Mouse (Mus musculus): ENCODE measurements around the gene Gmds.

Gmds gene

DNA sequence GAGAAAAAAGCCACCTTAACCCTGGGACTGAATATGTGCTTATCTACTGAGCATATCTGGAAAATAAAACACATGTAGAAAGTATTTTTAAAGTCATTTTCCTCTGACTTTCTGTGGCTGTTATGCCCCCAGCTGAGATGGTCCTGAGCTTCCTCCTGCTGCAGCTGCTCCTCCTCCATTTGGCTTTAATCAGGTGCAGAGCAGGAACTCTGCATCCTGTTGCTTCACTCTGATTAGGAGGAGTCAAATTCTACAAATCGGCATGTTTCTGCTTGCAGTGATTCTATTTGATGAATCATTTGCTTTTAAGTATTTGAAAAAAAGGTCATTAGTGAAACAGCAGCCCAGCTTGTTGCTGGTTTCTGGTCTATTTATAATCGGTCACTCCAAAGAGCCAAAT is 177.0 kb downstream of the Gmds start:
- no peak for DNase-seq (ENCODE audit: low spot score in 2 of 2)

- no peak for DNase-seq (ENCODE audit: low spot score in 2 of 2)
Measured at GRCm38 (mm10) chr13:32158240-32158639, 180.3 kb downstream of the Gmds start.

GRCm38 (mm10) chr13:32145916-32146315 is 192.6 kb downstream of the Gmds start:
- no peak for DNase-seq (ENCODE audit: low spot score in 2 of 2)

GRCm38 (mm10) chr13:32145179-32145578 is 193.4 kb downstream of the Gmds start:
- DNase-seq (ENCODE audit: low spot score in 2 of 2), result no peak

- DNase-seq (ENCODE audit: low spot score in 2 of 2), result no peak
Measured at GRCm38 (mm10) chr13:32143651-32144050, 194.9 kb downstream of the Gmds start.

- DNase-seq (ENCODE audit: low spot score in 2 of 2), result no peak
Measured at GRCm38 (mm10) chr13:32134663-32135273, 203.8 kb downstream of the Gmds start.

- no peak for DNase-seq (ENCODE audit: low spot score in 2 of 2)
Measured at GRCm38 (mm10) chr13:32129970-32130369, 208.6 kb downstream of the Gmds start.

- DNase-seq (ENCODE audit: low spot score in 2 of 2), result no peak
Measured at GRCm38 (mm10) chr13:32118386-32118785, 220.2 kb downstream of the Gmds start.

DNA sequence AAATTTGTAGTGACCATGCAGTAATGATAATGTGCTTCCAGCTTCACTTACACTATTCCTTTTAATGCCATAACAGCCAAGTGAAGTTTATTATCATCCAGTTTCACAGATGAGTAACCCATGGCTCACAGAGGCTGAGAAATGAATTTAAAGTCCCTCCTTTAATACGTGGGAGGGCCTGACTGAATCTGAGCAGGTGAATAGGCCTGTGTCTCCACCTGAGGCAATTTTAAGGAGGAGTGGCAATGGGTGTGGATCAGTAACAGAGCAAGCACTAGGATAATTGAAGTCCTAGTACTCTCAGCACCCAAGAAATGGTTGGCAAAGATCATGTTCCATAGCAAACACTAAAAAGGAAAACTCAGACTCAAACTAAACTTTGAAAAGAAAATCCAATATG is 223.1 kb downstream of the Gmds start:
- no peak for DNase-seq (ENCODE audit: low spot score in 2 of 2)

GRCm38 (mm10) chr13:32113875-32114274 is 224.7 kb downstream of the Gmds start:
- no peak for DNase-seq (ENCODE audit: low spot score in 2 of 2)

GRCm38 (mm10) chr13:32088303-32088977 is 250.1 kb downstream of the Gmds start:
- DNase-seq (ENCODE audit: low spot score in 2 of 2), result no peak

- DNase-seq (ENCODE audit: low spot score in 2 of 2), result no peak
Measured at GRCm38 (mm10) chr13:32080520-32081249, 257.9 kb downstream of the Gmds start.

GRCm38 (mm10) chr13:32073630-32074029 is 264.9 kb downstream of the Gmds start:
- no peak for DNase-seq (ENCODE audit: low spot score in 2 of 2)

DNA sequence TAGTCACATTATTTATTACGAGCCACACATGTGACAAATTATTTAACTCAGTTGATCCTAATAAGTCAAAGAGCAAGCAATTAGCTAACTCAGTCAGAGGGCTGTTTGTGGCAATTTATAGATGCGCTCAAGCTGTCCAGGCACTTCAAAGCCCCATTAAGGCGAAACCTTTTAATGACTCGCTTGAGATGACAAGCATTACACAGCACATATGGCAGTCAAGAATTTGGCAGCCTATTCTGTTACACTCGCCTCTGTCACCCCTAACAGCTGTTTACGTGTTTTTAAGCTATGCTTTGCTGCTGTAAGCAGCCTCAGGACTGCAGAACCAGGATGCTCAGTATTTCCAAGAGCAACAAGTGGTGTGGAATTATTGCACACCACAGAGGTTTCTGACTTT is 283.2 kb downstream of the Gmds start:
- no peak for DNase-seq (ENCODE audit: low spot score in 2 of 2)

- DNase-seq (ENCODE audit: low spot score in 2 of 2), result no peak
Measured at GRCm38 (mm10) chr13:32053587-32053986, 285.0 kb downstream of the Gmds start.

- DNase-seq (ENCODE audit: low spot score in 2 of 2), result no peak
Measured at GRCm38 (mm10) chr13:32047980-32048959, 290.3 kb downstream of the Gmds start.

DNA sequence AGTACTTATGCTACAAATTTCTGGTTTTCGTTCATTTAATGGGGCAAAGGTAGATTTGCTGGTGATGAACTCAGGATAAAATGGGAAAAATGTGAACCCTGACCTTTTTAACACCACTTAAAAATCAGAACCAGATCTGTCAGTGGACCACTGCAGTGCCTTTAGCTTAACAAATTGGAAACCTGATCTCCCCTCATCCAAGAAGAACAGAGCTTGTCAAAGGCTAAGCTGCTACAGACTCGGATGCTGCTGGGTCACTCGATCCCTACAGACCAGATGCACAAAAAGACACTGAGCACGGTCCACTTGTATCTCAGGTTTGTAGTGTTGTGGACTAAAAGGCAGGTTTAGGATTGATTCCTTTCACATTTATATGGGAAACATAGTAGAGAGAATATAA is 291.6 kb downstream of the Gmds start:
- DNase-seq (ENCODE audit: low spot score in 2 of 2), result no peak

- no peak for DNase-seq (ENCODE audit: low spot score in 2 of 2)
Measured at GRCm38 (mm10) chr13:32042748-32043147, 295.8 kb downstream of the Gmds start.

- DNase-seq (ENCODE audit: low spot score in 2 of 2), result no peak
Measured at GRCm38 (mm10) chr13:32040822-32041221, 297.7 kb downstream of the Gmds start.

DNA sequence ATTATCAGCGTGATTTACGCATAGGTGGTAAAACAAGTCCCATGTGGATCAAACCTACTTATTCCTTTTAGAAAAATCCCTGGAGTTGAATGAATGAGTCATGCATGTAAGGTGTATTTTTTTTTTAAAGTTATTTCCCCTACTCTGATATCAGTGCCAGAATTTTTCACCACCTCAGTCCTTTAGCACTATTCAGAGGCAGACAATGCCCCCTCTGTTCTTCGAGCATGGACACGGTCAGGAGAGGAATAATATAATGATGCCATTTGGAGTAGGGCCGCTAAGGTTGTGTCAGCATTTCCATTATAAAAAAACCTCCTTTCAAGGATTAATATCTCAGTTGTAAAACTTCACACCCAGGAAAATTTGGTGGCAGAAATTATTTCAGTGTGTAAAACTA is 301.6 kb downstream of the Gmds start:
- DNase-seq (ENCODE audit: low spot score in 2 of 2), result no peak

GRCm38 (mm10) chr13:32034799-32035448 is 303.6 kb downstream of the Gmds start:
- no peak for DNase-seq (ENCODE audit: low spot score in 2 of 2)

All from heart, adult 9 months (tissue).